Mouse (Mus musculus) c-Kit-positive CD71-negative TER-119-negative erythroid progenitor cells, embryonic 14.5 days (primary cell): ENCODE results near the gene Foxp3.

Experiments
- DNase-seq: peaks from one replicate; pipeline ENCODE4 v3.0.0-alpha.2; 2013; ENCODE audit warnings: low read depth

Foxp3 gene

GRCm38 (mm10) chrX:7573176-7574086 lies at the start of gene Foxp3:
Foxp3 (plus strand) TSS chrX:7573644.
- DNase-seq, result no peak

DNA sequence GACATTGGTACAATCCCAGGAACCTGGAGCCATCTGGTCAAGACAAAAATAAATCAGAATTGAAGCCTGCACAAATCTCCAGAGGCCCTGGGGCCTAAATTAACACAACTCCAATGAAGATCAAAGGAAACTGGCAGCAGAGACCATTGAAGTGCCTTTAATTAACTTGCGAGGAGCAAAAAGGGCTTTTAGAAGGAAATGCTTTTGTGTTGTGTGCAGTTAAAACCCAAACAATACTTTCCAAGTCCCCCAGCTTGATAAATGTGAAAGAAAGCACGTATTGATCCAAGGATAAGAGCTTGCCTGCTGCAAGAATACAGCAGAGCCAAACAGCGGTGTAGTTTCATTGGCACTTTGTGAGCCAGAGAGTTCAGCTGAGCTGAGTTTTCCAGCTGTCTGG lies 48.5 kb upstream of the Foxp3 start:
- no peak for DNase-seq

GRCm38 (mm10) chrX:7553474-7553873 lies 20.0 kb upstream of the Foxp3 start:
- DNase-seq, result no peak

DNA sequence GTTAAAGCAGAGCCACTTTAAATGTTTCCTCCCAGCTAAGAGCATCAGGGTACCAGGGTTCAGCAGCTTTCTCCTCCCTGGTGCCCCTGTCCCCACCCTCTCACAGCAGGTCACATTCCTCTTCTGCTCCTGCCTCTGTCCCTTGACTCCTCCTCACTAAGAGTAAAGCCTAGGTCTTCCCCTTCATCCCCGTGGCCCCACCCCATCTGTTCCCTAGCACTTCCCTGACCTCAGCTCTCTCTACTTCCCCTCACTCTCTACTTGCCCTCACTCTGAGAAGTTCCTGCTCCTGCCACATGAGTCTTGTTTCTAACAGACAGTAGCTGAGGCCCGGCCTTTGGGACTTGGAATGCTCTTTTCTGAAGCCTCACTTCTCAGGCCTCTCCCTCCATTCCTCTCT lies 10.4 kb upstream of the Foxp3 start:
- DNase-seq, result no peak

DNA sequence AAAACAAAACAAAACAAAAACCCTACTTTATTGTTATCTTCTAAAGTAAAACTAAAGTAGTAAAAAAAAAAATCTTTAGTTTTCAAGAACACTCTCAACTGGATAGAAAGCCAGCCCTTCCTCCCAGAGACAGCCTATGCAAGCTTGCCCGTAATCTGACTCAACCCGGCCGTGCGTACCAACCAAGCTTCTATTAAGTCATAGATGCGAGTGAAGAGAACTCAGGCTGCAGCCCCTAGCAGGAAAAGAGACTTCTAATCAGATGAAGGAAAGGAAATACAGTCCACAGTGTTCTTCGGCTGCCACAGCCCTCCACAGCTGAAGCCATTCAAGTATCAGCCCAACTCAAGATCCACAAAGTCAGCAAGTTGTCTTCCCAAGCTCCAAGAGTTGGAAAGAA lies 7.1 kb upstream of the Foxp3 start:
- no peak for DNase-seq

GRCm38 (mm10) chrX:7567491-7567890 lies 6.0 kb upstream of the Foxp3 start:
- no peak for DNase-seq

DNA sequence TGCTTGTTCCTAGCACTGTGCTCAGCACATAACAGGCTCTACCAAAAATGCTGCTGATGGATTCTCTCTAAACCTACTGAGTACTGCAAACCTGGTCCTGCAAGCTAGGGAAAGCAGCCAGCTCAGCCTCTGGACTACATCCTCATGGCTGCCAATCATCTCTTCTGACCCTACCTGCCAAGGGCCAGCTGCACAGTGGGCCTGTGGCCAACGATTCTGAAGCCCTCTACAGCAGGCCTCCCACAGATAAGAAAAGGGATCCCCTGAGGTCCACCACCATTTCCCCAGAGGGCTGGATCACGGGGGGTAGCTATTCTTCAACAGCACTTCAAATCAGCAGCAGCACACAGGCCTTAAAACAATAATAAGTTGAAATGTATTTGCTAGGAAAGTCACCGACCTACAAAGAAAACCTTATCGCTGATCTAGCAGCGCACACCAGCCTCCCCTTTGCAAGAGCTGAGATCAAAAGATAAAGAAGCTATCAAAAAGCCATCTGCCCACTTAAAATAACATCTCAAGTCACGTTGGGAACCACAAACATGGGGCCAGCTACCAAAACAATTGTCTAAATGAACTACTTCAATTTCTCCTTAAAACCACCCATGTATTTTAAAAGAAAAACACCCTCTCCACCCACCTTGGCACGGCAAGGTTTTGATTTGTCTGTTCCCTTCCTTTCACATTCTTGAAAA lies 2.8 kb upstream of the Foxp3 start:
- DNase-seq, result no peak

DNA sequence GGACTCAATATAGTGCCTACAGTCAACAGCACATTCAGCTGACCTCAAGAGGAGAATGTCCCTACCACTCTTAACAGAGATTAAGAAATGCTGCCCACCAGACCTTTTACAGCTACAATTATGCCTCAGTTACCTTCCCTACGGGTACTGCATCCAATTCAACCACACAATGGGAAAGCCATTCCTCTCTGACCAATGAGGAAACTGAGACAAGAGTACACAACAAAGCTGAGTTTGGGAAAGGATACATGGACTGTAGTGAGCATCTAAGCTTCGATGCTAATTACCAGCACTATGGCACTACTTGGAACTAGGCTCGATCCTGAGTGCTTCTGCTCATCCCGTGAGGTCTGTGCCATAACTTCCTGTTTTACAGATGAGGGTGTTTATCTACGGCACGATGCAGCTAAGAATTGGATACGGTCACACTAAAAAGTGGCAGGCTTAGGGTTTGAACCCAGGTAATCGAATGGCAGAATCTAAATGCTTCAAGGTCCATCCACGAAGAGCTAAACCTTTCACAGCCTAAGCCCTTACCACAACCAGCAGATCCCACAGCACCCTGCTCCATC lies 1.8 kb upstream of the Foxp3 start:
- DNase-seq, result no peak

DNA sequence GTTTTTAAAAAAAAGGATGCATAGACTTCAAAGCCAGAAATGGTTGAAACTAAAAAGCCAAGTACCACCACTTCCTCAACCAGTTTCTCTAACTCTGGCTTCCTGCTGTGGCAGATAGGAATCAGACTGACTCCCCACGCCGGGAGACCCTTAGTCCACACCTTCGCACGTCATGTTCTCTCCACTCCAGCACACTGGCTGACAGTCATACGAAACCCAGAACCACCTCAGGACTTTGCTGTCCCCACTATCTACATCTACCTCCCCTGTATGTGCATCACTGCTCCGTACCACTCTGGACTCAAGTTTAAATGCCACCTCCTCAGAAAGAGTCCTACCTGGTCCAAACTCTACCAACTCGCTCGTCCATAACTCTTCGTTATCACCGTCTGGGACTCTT lies 978 bp upstream of the Foxp3 start:
- DNase-seq, result no peak

GRCm38 (mm10) chrX:7574087-7574884 lies 842 bp downstream of the Foxp3 start, which contains the start of gene Ppp1r3f:
Ppp1r3f (minus strand) TSS chrX:7574283.
- peak; percentile 79 for DNase-seq

DNA sequence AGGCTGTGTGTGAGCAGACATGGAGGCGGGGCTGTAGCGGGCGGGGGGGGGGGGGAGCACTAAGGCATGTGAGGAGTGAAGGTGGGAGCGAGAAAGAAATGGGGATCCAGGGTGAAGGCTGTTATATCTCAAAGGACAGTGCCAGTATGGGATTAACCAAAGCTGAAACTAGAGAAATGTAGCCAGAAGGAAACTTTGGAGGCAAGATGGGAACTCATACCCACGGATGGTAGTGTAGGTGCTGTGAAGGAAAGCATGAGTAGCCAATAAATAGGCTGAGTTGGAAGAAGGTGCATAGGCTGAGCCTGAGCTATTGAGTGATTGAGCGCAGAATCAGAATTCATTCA lies 1.4 kb downstream of the Foxp3 start:
- DNase-seq, result no peak

GRCm38 (mm10) chrX:7581151-7581550 lies 7.7 kb downstream of the Foxp3 start:
- no peak for DNase-seq

- no peak for DNase-seq
Measured at GRCm38 (mm10) chrX:7583881-7584280, 10.4 kb downstream of the Foxp3 start.

GRCm38 (mm10) chrX:7586356-7586755 lies 12.9 kb downstream of the Foxp3 start:
- DNase-seq, result no peak

DNA sequence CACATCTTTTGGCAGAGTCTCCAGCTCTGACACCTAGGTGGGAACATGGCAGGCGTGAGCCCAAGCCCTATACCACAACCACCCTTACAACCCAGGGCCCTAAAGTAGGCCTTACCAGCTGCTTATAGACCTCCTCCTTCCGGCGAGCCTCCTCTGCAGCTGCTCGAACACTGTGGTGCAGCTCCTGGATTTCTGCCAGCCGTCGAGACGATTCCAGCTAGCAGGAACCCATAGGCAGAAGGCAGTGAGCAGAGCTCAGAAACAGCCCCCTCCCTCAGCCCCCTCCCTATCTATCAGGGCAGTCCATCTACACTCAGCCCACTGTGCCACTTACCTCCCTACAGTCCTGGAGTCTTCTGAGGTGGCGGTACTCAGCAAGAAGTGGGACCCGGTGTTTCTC lies 21.9 kb downstream of the Foxp3 start:
- no peak for DNase-seq

- DNase-seq, result no peak
Measured at GRCm38 (mm10) chrX:7604004-7604403, 30.6 kb downstream of the Foxp3 start.

DNA sequence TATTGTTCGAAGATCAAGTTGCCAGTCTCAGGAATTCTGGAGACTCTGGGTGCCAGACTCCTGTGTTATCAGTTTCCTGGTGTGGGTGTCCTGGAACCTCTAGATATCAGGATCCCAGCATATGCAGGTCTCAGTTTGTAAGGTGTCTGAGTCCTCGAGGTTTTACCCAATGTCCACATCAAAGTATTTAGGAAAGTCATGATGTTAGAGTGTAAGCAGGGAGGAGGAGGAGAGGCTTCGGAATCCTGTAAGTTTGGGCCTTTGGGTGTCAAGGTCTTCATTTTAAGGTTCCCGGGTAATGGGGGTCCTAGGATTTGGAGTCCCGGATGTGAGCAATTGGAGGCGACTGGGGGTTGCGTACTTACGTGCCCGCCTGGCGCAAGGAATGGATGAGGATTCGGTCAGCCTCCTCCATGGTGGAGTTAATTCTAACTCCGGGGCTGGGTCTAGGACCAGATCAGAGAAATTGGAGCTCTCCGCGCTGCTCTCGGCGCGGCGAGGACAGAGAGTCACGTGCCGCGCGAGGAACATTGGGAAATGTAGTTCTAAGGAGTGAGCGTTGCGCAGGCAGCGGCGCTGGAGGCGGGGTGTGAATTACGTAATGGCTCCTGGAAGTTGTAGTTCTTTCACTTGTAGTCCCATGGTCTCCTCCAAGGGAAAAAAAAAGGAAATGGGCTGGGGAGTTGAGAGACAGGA lies 31.6 kb downstream of the Foxp3 start, which contains the start of gene Ccdc22:
TSS of gene Ccdc22 (minus strand) at position 639 of the 696 bp plus-strand sequence.
- DNase-seq, result peak; percentile 58

GRCm38 (mm10) chrX:7605575-7605941 lies 32.1 kb downstream of the Foxp3 start:
- DNase-seq, result no peak

DNA sequence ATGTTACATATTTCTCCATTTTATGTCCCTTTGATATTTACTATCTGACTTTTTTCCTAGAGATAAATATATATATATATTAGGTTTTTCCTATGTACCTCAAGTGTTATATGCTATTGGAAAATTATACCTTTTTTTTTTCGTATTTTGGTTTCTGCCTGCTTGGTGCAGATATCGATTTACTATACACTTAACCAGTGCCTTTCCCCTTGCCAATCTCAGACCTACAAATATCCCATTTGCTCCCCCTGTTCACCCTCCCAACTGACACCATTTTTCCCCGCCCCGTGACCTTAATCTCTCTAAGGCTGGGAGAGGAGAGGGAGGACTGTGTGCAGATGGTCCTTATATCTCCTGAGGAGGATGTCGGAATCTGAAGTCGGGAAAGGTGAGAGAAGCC lies 33.3 kb downstream of the Foxp3 start, which contains the start of gene Cacna1f:
TSS of gene Cacna1f (plus strand) at position 301 of the 400 bp plus-strand sequence.
- DNase-seq, result no peak

GRCm38 (mm10) chrX:7610035-7610434 lies 36.6 kb downstream of the Foxp3 start:
- no peak for DNase-seq

GRCm38 (mm10) chrX:7610536-7611258 lies 37.3 kb downstream of the Foxp3 start:
- DNase-seq, result no peak
